Mouse (Mus musculus) lung, embryonic 14.5 days (tissue): ENCODE data around the gene Stx3. TPM values are rescaled to one million over a fixed set of nuclear protein-coding genes. Genes with fewer than 3 reads are reported as not detected.

Experiments
- ATAC-seq: fragments of 200-750 bp; cut with Nextera tagmentation; 2 replicates; pipeline ENCODE4 v1.8.0; 2017; ENCODE audit warnings: mild to moderate bottlenecking, moderate TSS enrichment, moderate library complexity; ENCODE audit not compliant: insufficient read depth
- DNase-seq: peaks from one replicate; pipeline ENCODE4 v3.0.0-alpha.2; 2015
- H3K27ac ChIP-seq: fragments of 300-500 bp; sonication (generic); 2 replicates; pipeline ENCODE4 v1.5.1; 2014; ENCODE audit warnings: low read depth, mild to moderate bottlenecking, moderate library complexity
- H3K27me3 ChIP-seq: fragments of 300-500 bp; sonication (generic); 2 replicates; pipeline ENCODE4 v1.6.1; 2014; ENCODE audit warnings: low read length, control low read depth; ENCODE audit not compliant: insufficient read depth
- H3K36me3 ChIP-seq: fragments of 300-500 bp; sonication (generic); 2 replicates; pipeline ENCODE4 v1.6.1; 2014; ENCODE audit warnings: control low read depth; ENCODE audit not compliant: insufficient read depth
- H3K4me1 ChIP-seq: fragments of 300-500 bp; sonication (generic); 2 replicates; pipeline ENCODE4 v1.6.1; 2014; ENCODE audit warnings: antibody characterized with exemption, control low read depth; ENCODE audit not compliant: insufficient read depth
- H3K4me2 ChIP-seq: fragments of 300-500 bp; sonication (generic); 2 replicates; pipeline ENCODE4 v1.6.1; 2014; ENCODE audit warnings: mild to moderate bottlenecking
- H3K4me3 ChIP-seq: fragments of 300-500 bp; sonication (generic); 2 replicates; pipeline ENCODE4 v1.5.1; 2014; ENCODE audit warnings: low read depth, low read length
- H3K9ac ChIP-seq: fragments of 300-500 bp; sonication (generic); 2 replicates; pipeline ENCODE4 v1.6.1; 2014
- H3K9me3 ChIP-seq: fragments of 300-500 bp; sonication (generic); 2 replicates; pipeline ENCODE4 v1.6.1; 2016; ENCODE audit warnings: low read depth, low read length, control low read depth
- CTCF ChIP-seq: IDR thresholded peaks from 2 replicates; pipeline ENCODE4 v1.5.1; 2016; ENCODE audit warnings: antibody characterized with exemption, low read depth
- WGBS: fragments of 180-500 bp; shearing (Covaris S2); extraction: QIAGEN DNeasy Blood & Tissue Kit; methylation state at CpG from one replicate; pipeline ENCODE4 v1.1.7; 2014; 5-methylcytosine and 5-hydroxymethylcytosine counted together
- polyA plus RNA-seq: library from polyadenylated mRNA; unstranded; fragments of >200 nt; fragmentation: Nextera tagmentation; extraction: Ambion mirVana; gene quantifications from 2 replicates; pipeline ENCODE4 v1.2.1, GENCODE M21; 2014

Gene Stx3
- polyA plus RNA-seq, 1 experiment from 2014 or later = 17.2 TPM

- H3K36me3 ChIP-seq = no peaks in the 10 kb centered on the region
- no peaks in the 10 kb centered on the region for H3K9me3 ChIP-seq
- no peak within 1 kb of the TSS for H3K4me2 ChIP-seq
- no peaks in the 10 kb centered on the region for H3K27me3 ChIP-seq
- H3K9ac ChIP-seq = no peak within 1 kb of the TSS
- WGBS = 83% methylated on average over 4 of the region's 4 CpGs
- no peak within 1 kb of the TSS for H3K27ac ChIP-seq
- no peak for DNase-seq
- no peak for TF ChIP-seq CTCF
- H3K4me3 ChIP-seq = no peak within 1 kb of the TSS
- H3K4me1 ChIP-seq = no peaks in the 10 kb centered on the region
- no peak for ATAC-seq
Observed at GRCm38 (mm10) chr19:11839119-11839518, 19.9 kb upstream of the Stx3 start, which contains the start of gene Olfr1417. TSS of gene Olfr1417 (minus strand) at chr19:11839219.

- DNase-seq (no peak), ATAC-seq (no peak)
- Histone ChIP-seq H3K4me1 (no peaks in the 10 kb centered on the region), H3K4me2 (no peak overlapping the region), H3K9me3 (no peaks in the 10 kb centered on the region), H3K9ac (no peak overlapping the region), H3K27ac (no peak overlapping the region), H3K27me3 (peaks cover 4% of the 10 kb centered on the region; the same call in 1 of the 2 replicates), H3K36me3 (no peaks in the 10 kb centered on the region), H3K4me3 (no peak overlapping the region)
- 37% methylated on average over 4 of the region's 4 CpGs for WGBS
- TF ChIP-seq CTCF = no peak
Observed at GRCm38 (mm10) chr19:11823346-11824065, 4.3 kb upstream of the Stx3 start.

- Histone ChIP-seq H3K36me3 (no peaks in the 10 kb centered on the region), H3K4me2 (peak overlapping the region; percentile 88), H3K4me1 (0 out of 2 replicates have a peak, but pooled peaks cover 3% of the 10 kb centered on the region), H3K9me3 (no peaks in the 10 kb centered on the region), H3K4me3 (peak overlapping the region; percentile 70; the same call in 1 of the 2 replicates), H3K9ac (peak overlapping the region; percentile 67; the same call in 1 of the 2 replicates), H3K27ac (no peak overlapping the region), H3K27me3 (peaks cover 12% of the 10 kb centered on the region)
- no peak for TF ChIP-seq CTCF
- no peak for DNase-seq
- WGBS = 26% methylated on average over 6 of the region's 6 CpGs
- ATAC-seq = no peak
Observed at GRCm38 (mm10) chr19:11820211-11820610, 1.0 kb upstream of the Stx3 start.

GRCm38 (mm10) chr19:11819800-11820199, 597 bp upstream of the Stx3 start:
- H3K4me2 ChIP-seq = peak overlapping the region; percentile 88
- H3K4me1 ChIP-seq = 0 out of 2 replicates have a peak, but pooled peaks cover 3% of the 10 kb centered on the region
- H3K27ac ChIP-seq = no peak overlapping the region
- H3K27me3 ChIP-seq = peaks cover 12% of the 10 kb centered on the region
- no peaks in the 10 kb centered on the region for H3K36me3 ChIP-seq
- under 1% methylated on average over 15 of the region's 15 CpGs for WGBS
- peak overlapping the region; percentile 70 for H3K4me3 ChIP-seq
- no peaks in the 10 kb centered on the region for H3K9me3 ChIP-seq
- DNase-seq (peak; percentile 95), ATAC-seq (peak; percentile 80)
- H3K9ac ChIP-seq = peak overlapping the region; percentile 67; the same call in 1 of the 2 replicates
- peak; percentile 79 for TF ChIP-seq CTCF

- Histone ChIP-seq H3K4me1 (0 out of 2 replicates have a peak, but pooled peaks cover 3% of the 10 kb centered on the region), H3K9ac (peak overlapping the region; percentile 67), H3K9me3 (no peaks in the 10 kb centered on the region), H3K27ac (peak overlapping the region; percentile 36; the same call in 1 of the 2 replicates), H3K27me3 (peaks cover 12% of the 10 kb centered on the region), H3K4me2 (peak overlapping the region; percentile 88), H3K4me3 (peak overlapping the region; percentile 70), H3K36me3 (no peaks in the 10 kb centered on the region)
- TF ChIP-seq CTCF = no peak
- WGBS = under 1% methylated on average over 82 of the region's 83 CpGs
- DNase-seq (peak; percentile 72), ATAC-seq (peak; percentile 87)
Observed at GRCm38 (mm10) chr19:11818199-11819142, 732 bp downstream of the Stx3 start.

- Histone ChIP-seq H3K4me2 (peak overlapping the region; percentile 88), H3K27me3 (peaks cover 12% of the 10 kb centered on the region), H3K27ac (no peak overlapping the region), H3K36me3 (no peaks in the 10 kb centered on the region), H3K4me3 (peak overlapping the region; percentile 70), H3K9me3 (no peaks in the 10 kb centered on the region), H3K4me1 (0 out of 2 replicates have a peak, but pooled peaks cover 3% of the 10 kb centered on the region), H3K9ac (no peak overlapping the region)
- ATAC-seq (no peak), DNase-seq (no peak)
- 17% methylated on average over 5 of the region's 5 CpGs for WGBS
- TF ChIP-seq CTCF = no peak
Observed at GRCm38 (mm10) chr19:11817586-11817985, 1.6 kb downstream of the Stx3 start.
